Mouse (Mus musculus) heart, embryonic 16.5 days (tissue): ENCODE measurements around the gene Ctag2. TPM values are rescaled to one million over a fixed set of nuclear protein-coding genes. Genes with fewer than 3 reads are reported as not detected.

Source experiments
- ATAC-seq: fragments of 200-750 bp; cut with Nextera tagmentation; replicated peaks from 2 replicates; pipeline ENCODE4 v1.8.0; 2017; ENCODE audit warnings: moderate number of reproducible peaks; ENCODE audit not compliant: insufficient read depth, low FRiP score; ENCODE audit errors: extremely low read depth
- H3K27ac ChIP-seq: fragments of 300-500 bp; sonication (generic); 2 replicates; pipeline ENCODE4 v1.5.1; 2014; ENCODE audit warnings: mild to moderate bottlenecking, low read length, control low read depth, moderate library complexity
- H3K27me3 ChIP-seq: fragments of 300-500 bp; sonication (generic); 2 replicates; pipeline ENCODE4 v1.6.1; 2014; ENCODE audit warnings: low read length, mixed read lengths; ENCODE audit not compliant: control insufficient read depth, insufficient read depth
- H3K36me3 ChIP-seq: fragments of 300-500 bp; sonication (generic); 2 replicates; pipeline ENCODE4 v1.6.1; 2014; ENCODE audit not compliant: control insufficient read depth, insufficient read depth
- H3K4me1 ChIP-seq: fragments of 300-500 bp; sonication (generic); 2 replicates; pipeline ENCODE4 v1.6.1; 2014; ENCODE audit warnings: low read length, mixed read lengths; ENCODE audit not compliant: control insufficient read depth, insufficient read depth
- H3K4me2 ChIP-seq: fragments of 300-500 bp; sonication (generic); 2 replicates; pipeline ENCODE4 v1.6.1; 2014; ENCODE audit warnings: low read depth, mild to moderate bottlenecking, control low read depth, low read length
- H3K4me3 ChIP-seq: fragments of 300-500 bp; sonication (generic); 2 replicates; pipeline ENCODE4 v1.5.1; 2014; ENCODE audit warnings: mild to moderate bottlenecking, control low read depth, low read length
- H3K9ac ChIP-seq: fragments of 300-500 bp; sonication (generic); 2 replicates; pipeline ENCODE4 v1.6.1; 2014; ENCODE audit warnings: low read length, control low read depth
- H3K9me3 ChIP-seq: fragments of 300-500 bp; sonication (generic); replicated peaks from 2 replicates; pipeline ENCODE4 v1.6.1; 2016; ENCODE audit warnings: low read length; ENCODE audit not compliant: control insufficient read depth
- WGBS: fragments of 180-500 bp; shearing (Covaris S2); extraction: QIAGEN DNeasy Blood & Tissue Kit; methylation state at CpG from one replicate; pipeline ENCODE4 v1.1.7; 2014; 5-methylcytosine and 5-hydroxymethylcytosine counted together
- polyA plus RNA-seq: library from polyadenylated mRNA; unstranded; fragments of >200 nt; fragmentation: Nextera tagmentation; extraction: Ambion mirVana; gene quantifications from 2 replicates; pipeline ENCODE4 v1.2.1, GENCODE M21; 2015

The Ctag2 gene
- not detected in 2 replicates for polyA plus RNA-seq

GRCm38 (mm10) chrX:65047344-65047743 is at the start of gene Ctag2:
TSS of gene Ctag2 (plus strand) at chrX:65047644.
- no peak within 1 kb of the TSS for H3K4me3 ChIP-seq
- 77% methylated on average over 7 of the region's 7 CpGs for WGBS
- no peaks in the 10 kb centered on the region for H3K27me3 ChIP-seq
- H3K27ac ChIP-seq, result no peak within 1 kb of the TSS
- no peaks in the 10 kb centered on the region for H3K9me3 ChIP-seq
- no peak within 1 kb of the TSS for H3K4me2 ChIP-seq
- no peaks in the 10 kb centered on the region for H3K4me1 ChIP-seq
- H3K9ac ChIP-seq, result no peak within 1 kb of the TSS
- no peak for ATAC-seq
- no peaks in the 10 kb centered on the region for H3K36me3 ChIP-seq
